Mouse (Mus musculus): ENCODE measurements around the gene Etv6.

GRCm38 (mm10) chr6:134251364-134251763 lies 215.9 kb downstream of the Etv6 start:
- TF ChIP-seq CTCF (IDR thresholded peaks at IDR 0.05; ENCODE audit: low read depth, low read length) (no peak), POLR2A (IDR thresholded peaks at IDR 0.05; ENCODE audit: extremely low read depth, insufficient read depth, low read length) (no peak)
